Mouse (Mus musculus): ENCODE results near the gene Pdcd1lg2.

Gene Pdcd1lg2

DNA sequence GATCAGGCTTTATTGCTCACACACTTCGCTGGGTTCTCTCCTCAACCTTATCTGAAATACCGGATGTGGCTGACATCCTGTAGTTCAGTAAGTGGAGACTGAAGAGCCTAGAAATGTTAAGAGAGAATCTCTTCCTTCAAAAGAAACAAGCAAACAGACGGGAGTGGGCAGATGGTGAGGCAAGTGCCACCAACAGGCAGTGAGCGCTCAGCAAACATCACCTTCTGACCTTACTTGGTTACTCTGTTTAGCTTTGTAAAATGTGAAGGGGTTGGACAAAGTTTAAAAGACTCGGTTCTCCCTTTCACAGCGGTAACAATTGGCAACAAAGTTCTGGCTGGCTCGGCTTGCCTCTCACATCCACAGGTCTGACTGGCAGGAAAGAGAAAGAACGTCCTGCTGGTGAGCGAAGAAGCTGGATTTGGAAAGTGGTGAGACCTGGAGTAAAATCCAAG is 8.0 kb downstream of the Pdcd1lg2 start:
- DNase-seq (ENCODE audit: low spot score in 2 of 2): no peak

DNA sequence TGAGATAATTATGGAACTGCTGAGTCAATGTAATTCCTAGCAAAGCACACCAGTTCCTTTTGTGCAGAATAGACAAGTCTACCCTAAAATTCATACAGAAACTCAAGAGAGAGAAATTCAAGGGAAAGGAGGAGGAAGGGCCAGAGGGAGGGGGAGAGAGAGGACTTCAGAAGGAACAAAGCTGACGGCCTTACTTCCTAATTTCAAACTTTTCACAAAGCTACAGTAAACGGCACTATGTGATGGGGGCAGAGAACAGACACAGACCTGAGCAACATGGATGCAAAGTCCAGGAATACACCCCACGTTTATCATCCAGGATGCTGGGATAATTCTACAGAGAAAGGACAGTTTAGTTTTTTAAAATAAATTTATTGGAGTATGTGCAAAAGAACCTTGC is 8.8 kb downstream of the Pdcd1lg2 start:
- DNase-seq (ENCODE audit: low spot score in 2 of 2): no peak

DNA sequence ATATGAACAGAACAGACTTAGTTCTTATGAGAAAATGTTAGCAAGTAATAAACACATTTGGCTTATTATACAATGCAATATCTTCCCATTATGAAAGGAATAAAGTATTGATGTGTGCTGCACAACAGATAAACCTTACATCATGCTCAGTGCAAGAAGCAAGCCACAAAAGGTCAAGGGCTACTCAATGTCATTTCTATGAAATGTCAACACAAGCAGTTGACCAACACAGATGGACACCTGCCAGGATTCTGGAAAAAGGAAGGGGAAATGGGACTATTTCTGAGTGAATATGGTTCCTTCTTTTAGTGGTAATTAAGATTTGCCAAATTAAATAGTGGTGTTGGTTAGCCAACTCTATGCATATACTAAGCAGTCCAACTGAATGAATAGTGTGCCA is 9.2 kb downstream of the Pdcd1lg2 start:
- no peak for DNase-seq (ENCODE audit: low spot score in 2 of 2)

DNA sequence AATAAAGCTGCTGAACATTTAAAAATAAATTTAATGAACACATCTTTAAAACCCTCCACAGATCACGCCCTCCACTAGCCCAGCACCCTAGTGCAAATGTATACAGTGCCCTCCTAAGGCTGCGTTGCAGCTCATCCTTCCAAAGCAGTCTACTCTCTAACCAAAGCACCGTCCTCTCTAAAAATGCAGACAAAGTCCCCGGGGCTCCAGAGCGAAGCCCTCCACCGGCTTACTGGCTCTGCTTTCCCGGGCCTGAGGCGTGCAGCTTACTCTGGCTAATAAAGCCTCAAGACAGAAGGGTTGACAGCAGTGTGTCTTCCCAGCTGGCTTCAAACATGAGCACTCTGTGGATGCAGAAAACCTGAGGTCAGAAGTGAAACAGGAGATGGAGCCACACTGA is 9.7 kb downstream of the Pdcd1lg2 start:
- DNase-seq (ENCODE audit: low spot score in 2 of 2): no peak

DNA sequence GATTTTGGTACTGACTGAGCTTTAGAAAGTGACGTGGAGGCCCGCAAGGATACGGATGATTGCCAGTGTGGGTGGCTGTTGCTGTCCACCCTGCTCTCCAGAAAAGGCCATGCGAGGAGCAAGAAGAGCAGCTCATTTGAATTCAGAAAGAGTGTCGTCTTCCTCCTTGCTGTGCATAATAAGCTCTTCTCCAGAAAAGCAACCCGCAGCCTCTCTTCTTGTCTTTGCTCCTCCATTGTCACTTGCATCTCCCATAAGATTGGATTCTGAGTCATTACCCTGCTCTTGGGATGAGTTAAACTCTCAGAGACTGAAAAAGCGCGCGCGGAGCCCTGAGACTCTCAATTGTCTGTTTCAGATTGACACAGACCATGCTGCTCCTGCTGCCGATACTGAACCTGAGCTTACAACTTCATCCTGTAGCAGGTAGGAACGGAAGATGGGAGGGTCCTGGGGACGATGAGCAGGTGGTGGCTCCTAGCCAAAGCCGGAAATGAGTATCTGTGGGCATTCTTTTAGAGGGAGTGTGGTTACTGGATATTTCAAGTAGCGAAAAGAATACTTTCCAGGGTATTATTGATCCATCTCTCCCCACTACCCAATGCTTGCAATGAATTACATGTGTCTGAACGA is 11.4 kb downstream of the Pdcd1lg2 start:
- no peak for DNase-seq (ENCODE audit: low spot score in 2 of 2)

DNA sequence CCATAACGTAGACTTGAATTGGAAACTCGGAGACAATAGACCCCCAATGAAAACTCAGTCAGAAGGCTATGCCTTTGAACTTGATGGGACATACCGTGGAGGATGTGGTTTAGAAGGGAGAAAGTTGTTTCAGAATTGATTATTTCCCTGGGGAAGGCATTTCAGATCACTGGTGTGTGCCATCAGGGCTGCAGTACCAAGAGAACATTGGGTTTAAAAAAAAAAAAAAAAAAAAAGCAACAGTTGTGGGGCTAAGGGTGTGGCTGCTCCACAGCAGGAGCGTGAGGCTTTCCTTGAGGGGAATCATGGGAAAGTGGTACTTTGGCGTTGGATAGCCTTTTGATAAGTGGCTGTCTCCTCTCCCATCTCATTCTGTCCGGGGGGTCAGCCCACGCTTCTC is 12.1 kb downstream of the Pdcd1lg2 start:
- no peak for DNase-seq (ENCODE audit: low spot score in 2 of 2)

DNA sequence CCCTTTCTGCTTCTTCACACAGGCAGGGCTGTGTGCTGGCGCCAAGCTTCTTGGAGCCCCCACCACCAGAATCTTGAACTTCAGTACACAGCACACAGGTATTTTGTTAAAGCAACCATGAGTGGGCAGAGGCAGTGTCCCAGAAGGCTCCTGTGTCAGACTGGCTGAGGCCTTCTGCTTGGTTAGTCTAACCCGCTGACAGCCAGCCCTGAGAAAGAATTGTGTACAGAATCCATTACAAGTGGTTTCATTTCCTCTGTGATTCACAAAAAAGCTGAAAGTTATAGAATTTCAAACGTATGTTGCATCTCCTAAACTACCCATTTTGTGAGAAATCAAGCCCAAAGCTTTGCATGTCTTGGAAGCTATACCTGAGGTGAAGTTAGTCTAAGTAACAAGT is 19.8 kb downstream of the Pdcd1lg2 start:
- no peak for DNase-seq (ENCODE audit: low spot score in 2 of 2)

DNA sequence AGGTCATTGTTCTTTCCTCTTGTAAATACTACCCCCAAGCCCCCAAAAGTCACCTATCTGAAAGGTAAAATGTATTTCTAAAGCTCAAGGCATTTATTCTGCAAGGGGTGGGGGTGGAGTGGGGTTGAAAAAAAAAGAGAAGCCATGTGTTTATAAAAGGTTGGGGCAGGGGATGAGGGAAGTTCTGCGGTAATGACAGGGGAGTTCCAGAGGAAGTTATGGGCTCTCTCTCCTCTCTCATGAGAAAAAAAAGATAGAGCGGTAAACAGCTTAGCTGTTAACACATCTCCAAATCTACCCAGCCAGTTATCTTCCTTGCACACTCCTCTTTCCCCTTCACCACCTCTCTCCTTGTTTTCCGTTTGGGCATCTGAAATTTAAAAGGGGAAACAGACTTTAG is 20.2 kb downstream of the Pdcd1lg2 start:
- DNase-seq (ENCODE audit: low spot score in 2 of 2): no peak

DNA sequence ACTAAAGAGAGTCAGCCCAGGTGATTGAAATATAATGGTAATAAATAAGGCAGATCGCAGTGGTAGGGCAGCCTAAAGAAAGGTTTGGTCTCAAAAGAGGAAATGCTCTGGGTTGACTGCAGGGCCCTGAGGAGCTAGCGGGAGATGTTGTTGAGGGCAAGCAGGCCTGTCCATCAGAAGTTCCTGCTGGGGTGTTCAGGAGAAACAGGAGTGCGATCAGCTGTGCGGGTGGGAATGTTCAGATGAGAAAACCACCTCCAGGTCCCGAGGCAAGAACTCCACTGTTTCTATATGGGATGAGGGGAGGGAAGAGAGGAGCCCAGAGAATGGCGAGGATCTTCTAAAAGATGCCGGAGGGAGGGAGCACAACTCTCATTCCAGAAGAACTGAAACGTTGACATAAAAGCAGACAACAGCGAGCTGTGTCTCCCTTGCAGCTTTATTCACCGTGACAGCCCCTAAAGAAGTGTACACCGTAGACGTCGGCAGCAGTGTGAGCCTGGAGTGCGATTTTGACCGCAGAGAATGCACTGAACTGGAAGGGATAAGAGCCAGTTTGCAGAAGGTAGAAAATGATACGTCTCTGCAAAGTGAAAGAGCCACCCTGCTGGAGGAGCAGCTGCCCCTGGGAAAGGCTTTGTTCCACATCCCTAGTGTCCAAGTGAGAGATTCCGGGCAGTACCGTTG is 26.2 kb downstream of the Pdcd1lg2 start:
- no peak for DNase-seq (ENCODE audit: low spot score in 2 of 2)

DNA sequence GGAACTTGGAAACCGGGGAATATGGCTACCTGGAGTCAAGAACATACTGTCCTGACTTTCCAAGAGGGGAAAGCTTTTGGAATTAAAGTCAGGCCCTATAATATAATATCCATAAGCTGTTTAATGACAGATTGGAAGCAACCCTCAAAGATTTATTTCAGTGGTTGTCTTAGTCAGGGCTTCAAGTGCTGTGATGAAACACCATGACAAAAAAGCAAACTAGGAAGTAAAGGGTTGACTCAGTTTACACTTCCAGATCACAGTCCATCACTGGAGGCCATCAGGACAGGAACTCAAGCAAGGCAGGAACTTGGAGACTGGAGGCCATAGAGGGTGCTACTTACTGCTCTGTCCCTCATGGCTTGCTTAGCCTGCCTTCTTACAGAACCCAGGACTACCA is 27.1 kb downstream of the Pdcd1lg2 start:
- DNase-seq (ENCODE audit: low spot score in 2 of 2): no peak

DNA sequence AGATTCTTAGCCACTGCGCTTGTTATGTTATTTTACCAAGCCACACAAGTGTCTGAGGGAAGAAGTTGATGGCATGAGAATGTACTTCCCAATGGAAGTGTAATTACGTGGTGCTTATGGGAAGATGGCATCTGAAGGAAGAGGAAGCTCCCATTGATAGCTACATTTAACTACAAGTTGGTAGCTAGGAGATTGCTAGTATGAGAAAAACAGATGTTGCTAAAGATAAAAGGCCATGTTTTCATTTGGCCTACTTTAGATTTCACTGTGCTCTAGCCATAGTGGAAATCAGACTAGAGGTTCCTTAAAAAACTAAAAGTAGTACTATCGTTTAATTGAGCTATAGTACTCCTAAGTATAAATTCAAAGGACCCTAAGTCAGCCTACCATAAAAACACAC is 28.5 kb downstream of the Pdcd1lg2 start:
- DNase-seq (ENCODE audit: low spot score in 2 of 2): no peak

DNA sequence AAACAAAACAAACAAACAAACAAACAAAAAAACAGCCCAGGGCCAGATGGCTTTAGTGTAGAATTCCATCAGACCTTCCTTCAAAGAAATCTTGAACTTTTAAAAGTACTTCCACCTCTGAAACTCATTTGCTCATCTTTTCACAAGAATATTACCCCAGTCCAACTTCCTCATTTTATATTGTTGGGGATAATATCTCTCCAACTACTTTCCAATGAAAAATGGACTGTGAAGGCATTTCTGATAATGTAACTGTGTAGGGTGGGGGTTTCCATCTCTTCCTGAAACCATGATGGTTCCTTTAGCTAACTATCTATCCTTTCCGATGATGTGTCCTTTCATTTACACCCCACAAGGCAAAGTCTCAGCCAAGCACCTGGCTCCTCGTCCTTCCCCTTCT is 31.8 kb downstream of the Pdcd1lg2 start:
- no peak for DNase-seq (ENCODE audit: low spot score in 2 of 2)

DNA sequence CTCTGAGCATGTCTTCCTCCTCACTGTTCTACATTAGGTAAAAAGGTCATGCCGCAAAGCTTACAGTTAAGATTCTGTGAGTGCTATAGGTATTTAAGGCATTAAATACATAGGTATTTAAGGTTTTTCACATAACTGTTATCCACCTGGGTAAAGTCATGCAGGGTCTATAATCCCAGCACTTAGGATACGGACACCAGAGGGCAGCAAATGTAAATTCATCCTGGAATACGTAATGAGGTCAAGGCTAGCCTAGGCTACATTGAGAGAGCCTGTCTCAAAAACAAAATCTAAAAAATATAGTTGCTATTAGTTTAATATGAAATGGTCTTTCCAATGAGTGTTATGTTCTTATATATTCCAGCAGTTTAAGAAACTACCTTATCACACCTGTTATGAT is 33.6 kb downstream of the Pdcd1lg2 start:
- DNase-seq (ENCODE audit: low spot score in 2 of 2): no peak

DNA sequence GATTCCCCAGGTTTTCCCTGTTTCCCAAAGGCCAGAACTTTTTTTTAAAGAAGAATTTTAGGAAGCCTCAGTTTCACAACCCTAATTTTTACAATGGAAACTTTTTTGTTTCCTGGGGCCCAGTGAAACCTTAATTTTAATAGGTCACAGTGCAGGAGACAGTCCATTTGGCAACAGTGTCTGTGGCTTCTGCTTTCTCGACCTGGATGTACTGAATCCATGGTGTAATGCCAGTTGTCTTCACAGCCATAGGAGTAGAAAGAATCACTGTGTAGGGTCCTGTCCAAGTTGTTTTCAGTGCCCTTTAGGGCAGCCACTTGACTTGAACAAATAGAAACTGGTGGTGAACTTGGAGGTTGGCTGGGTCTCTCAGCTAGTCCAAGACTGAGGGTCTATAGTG is 37.7 kb downstream of the Pdcd1lg2 start:
- DNase-seq (ENCODE audit: low spot score in 2 of 2): no peak

DNA sequence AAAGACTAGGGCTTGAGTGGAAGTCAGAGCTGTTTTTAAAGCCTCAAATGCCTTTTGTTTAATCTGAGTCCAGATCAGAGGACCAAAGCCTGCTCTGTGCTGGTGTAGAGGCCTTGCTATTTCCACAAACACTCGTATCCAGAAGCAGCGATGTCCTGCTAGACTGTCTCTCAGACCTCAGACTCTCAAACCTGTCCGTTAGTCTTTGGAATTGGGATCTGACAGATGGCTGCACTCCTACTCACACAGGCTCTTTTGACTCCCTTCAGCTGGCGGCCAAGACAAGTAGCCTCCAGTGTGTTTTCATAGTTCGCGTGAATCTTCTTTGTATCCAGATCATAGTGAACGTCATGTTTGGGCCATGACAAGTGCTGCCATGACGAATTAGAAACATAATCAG is 39.7 kb downstream of the Pdcd1lg2 start:
- DNase-seq (ENCODE audit: low spot score in 2 of 2): no peak

DNA sequence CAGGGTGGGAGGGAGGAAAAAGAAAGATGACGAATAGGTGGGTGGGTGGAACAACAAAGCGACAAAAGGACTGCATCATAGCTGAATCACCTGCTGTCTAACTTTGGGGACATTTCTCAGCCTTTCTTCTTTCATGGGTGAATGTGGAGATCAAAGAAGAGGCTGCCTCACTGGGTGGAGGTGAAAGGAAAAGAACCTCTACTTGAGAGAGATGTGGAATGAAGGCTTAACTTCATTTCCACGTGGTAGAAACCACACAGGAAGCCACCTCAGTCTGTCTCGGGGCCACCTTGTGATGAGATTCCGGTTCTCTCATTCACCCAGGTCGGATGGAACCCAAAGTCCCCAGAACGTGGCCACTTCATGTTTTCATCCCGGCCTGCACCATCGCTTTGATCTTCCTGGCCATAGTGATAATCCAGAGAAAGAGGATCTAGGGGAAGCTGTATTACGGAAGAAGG is 43.5 kb downstream of the Pdcd1lg2 start:
- DNase-seq (ENCODE audit: low spot score in 2 of 2): no peak

DNA sequence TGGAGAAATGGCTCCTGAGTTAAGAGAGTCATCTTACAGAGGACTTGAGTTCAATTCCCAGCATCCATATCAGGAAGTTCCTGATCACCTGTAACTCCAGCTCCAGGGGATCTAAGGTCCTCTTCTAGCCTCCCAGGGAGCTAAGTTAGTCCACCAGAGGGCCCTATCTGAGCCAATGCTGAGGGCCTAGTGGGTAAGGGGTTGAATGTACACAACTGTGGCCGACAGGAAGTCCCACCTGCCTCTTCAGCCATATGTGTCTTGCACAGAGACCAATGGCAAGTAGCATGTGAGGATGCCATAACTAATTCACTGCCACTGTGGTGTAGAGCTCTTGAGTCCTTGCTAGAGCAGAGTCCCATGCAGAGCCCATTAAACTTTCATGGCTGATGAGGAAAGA is 44.4 kb downstream of the Pdcd1lg2 start:
- DNase-seq (ENCODE audit: low spot score in 2 of 2): no peak

DNA sequence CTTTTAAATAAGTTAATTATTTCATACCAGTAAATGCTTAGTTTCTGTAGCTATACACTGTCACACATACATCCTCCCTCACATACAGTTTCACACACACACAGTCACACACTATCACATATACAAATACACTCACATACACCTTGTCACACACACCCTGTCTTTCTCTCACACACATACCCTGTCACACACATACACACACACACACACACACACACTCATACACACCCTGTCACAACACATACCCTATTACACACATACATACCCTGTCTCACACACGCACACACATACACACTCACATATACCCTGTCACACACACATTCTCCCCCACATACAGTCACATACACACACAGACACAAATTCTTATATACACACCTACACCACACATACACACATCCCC is 47.3 kb downstream of the Pdcd1lg2 start:
- DNase-seq (ENCODE audit: low spot score in 2 of 2): no peak

DNA sequence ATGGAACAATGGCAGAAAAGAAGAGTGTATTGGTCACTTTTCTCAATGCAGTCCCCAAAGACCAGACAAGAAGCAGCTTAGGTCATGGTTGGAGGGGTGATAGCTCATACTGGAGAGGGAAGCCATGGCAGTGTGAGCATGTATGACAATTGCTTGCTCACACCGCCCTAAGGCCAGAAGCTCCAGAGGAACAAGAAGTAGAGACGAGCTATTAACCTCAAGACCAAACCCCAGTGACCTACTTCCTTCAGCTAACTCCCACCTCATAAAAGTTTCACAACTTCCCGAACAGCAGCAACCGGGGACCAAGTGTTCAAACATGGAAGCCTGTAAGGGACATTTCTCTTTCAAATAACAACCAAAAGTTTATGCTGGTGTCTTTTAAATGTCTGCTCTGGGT is 51.7 kb downstream of the Pdcd1lg2 start:
- no peak for DNase-seq (ENCODE audit: low spot score in 2 of 2)

DNA sequence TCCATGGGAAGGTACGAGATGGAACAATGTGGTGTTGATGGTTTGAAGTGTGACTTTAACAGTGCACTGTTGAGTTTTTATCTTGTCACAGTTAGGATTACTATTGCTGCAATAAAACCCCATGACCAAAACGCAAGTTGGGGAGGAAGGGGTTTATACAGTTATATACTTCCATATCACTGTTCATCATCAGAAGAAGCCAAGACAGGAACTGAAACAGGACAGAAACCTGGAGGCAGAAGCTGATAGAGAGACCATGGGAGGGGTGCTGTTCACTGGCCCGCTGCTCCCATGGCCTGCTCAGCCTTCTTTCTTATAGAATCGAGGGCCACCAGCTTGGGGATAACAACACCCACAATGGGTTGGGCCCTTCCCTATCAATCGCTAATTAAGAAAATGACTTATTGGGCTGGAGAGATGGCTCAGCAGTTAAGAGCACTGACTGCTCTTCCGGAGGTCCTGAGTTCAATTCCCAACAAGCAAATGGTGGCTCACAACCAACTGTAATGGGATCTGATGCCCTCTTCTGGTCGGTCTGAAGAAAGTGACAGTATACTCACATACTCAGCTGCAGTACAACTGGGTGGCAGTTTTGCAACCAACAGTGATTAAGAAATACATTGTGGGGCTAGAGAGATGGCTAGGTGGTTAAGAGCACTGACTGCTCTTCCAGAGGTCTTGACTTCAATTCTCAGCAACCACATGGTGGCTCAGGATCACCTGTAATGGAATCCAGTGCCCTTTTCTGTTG is 53.1 kb downstream of the Pdcd1lg2 start:
- DNase-seq (ENCODE audit: low spot score in 2 of 2): no peak

DNA sequence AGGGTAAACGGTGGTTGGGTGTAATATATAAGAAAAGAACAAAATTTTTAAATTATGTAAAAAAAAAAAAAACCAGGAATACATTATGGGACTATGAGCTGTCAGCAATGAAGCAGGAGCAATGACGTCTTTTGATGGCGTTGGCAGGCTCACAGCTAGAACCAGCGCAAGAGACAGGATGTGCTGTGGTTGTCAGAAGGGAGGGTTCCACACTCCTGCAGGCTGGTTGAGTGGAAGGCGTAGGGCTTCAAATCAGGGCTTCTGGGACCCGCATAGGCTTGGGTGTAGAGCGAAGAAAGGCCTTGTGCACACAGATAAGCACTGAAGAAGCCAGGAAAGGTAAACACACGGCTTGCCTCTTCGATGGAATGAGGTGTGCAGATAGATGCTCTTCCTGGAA is 56.1 kb downstream of the Pdcd1lg2 start:
- no peak for DNase-seq (ENCODE audit: low spot score in 2 of 2)

DNA sequence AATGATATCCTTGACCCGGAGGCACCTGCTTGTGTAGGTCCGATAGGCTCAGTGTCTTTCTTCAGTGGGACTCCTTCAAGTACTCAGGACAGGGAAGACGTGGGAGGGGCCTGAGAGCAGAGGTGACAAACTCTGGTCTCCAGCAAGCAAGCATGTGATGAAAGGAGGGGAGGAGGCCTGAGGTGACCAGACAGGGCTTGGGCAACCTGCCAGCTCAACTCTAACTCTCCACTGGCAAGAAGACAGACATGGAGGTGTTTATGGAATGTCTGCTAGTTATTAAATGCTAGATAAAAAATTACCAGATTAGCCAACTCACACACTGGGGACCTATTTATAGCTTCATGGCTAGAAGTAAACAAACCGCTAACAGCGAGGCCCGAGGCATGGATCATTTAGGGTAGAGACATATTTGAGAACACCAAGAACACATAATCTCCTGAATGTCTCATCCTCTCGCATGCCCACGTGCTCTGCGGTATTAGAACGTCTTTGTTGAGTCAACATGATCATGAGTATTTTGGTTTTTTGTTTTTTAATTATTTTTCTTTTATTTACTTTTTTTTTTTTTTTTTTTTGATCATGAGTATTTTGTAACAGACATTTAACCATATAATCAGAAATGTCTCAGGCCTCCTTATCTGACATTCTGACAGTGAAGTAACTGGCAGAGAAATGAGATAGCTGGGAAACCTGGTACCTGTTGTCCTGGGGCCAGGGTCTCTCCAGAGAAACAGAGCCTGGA is 58.4 kb downstream of the Pdcd1lg2 start:
- DNase-seq (ENCODE audit: low spot score in 2 of 2): no peak
